Mouse (Mus musculus): ENCODE measurements at regions not wholly inside any gene's neighbourhood (a gene's known extent, or its start where the extent isn't known, plus 50 kb on each side); places are given as distances from the start of the nearest gene placed in this dataset.

GRCm38 (mm10) chr16:24222759-24223526 is 170.4 kb upstream of the Lpp start:
- no peak for ATAC-seq (ENCODE audit: insufficient number of reproducible peaks, insufficient read depth, low FRiP score, low read depth)
- H3K27me3 ChIP-seq (ENCODE audit: control insufficient read depth, insufficient read depth, low read length): no peaks in the 10 kb centered on the region
- WGBS: 64% methylated on average over 5 of the region's 5 CpGs
- H3K36me3 ChIP-seq (ENCODE audit: control insufficient read depth, insufficient read depth, low read length): no peaks in the 10 kb centered on the region
- no peaks in the 10 kb centered on the region for H3K9me3 ChIP-seq (ENCODE audit: control insufficient read depth, low read length)
- no peak overlapping the region for H3K4me2 ChIP-seq (ENCODE audit: low read length)
- no peaks in the 10 kb centered on the region for H3K4me1 ChIP-seq (ENCODE audit: control insufficient read depth in 2 of 2, insufficient read depth in 2 of 2, low read length in 2 of 2)
- H3K4me3 ChIP-seq (ENCODE audit: control insufficient read depth in 1 of 2, insufficient read depth in 1 of 2, low read depth in 1 of 2, low read length in 2 of 2): no peak overlapping the region
- H3K27ac ChIP-seq (replicated peaks in 1 of 2; ENCODE audit: control insufficient read depth in 1 of 2, insufficient read depth in 1 of 2, low read depth in 2 of 2, low read length in 2 of 2): no peak overlapping the region
- H3K9ac ChIP-seq (ENCODE audit: low read length): no peak overlapping the region

GRCm38 (mm10) chr16:24221992-24222391 is 171.3 kb upstream of the Lpp start:
- Histone ChIP-seq H3K27ac (replicated peaks in 1 of 2; ENCODE audit: control insufficient read depth in 1 of 2, insufficient read depth in 1 of 2, low read depth in 2 of 2, low read length in 2 of 2) (no peak overlapping the region), H3K4me3 (ENCODE audit: control insufficient read depth in 1 of 2, insufficient read depth in 1 of 2, low read depth in 1 of 2, low read length in 2 of 2) (no peak overlapping the region), H3K9me3 (ENCODE audit: control insufficient read depth, low read length) (no peaks in the 10 kb centered on the region), H3K36me3 (ENCODE audit: control insufficient read depth, insufficient read depth, low read length) (no peaks in the 10 kb centered on the region), H3K27me3 (ENCODE audit: control insufficient read depth, insufficient read depth, low read length) (no peaks in the 10 kb centered on the region), H3K4me2 (ENCODE audit: low read length) (no peak overlapping the region), H3K4me1 (ENCODE audit: control insufficient read depth in 2 of 2, insufficient read depth in 2 of 2, low read length in 2 of 2) (no peaks in the 10 kb centered on the region), H3K9ac (ENCODE audit: low read length) (no peak overlapping the region)
- 77% methylated on average over 3 of the region's 3 CpGs for WGBS
- no peak for ATAC-seq (ENCODE audit: insufficient number of reproducible peaks, insufficient read depth, low FRiP score, low read depth)

GRCm38 (mm10) chr16:24220613-24221012 is 172.7 kb upstream of the Lpp start:
- H3K4me3 ChIP-seq (ENCODE audit: control insufficient read depth in 1 of 2, insufficient read depth in 1 of 2, low read depth in 1 of 2, low read length in 2 of 2): no peak overlapping the region
- H3K36me3 ChIP-seq (ENCODE audit: control insufficient read depth, insufficient read depth, low read length): no peaks in the 10 kb centered on the region
- H3K27me3 ChIP-seq (ENCODE audit: control insufficient read depth, insufficient read depth, low read length): no peaks in the 10 kb centered on the region
- H3K4me2 ChIP-seq (ENCODE audit: low read length): no peak overlapping the region
- 86% methylated on average over 3 of the region's 3 CpGs for WGBS
- no peak overlapping the region for H3K9ac ChIP-seq (ENCODE audit: low read length)
- no peak for ATAC-seq (ENCODE audit: insufficient number of reproducible peaks, insufficient read depth, low FRiP score, low read depth)
- H3K9me3 ChIP-seq (ENCODE audit: control insufficient read depth, low read length): no peaks in the 10 kb centered on the region
- no peaks in the 10 kb centered on the region for H3K4me1 ChIP-seq (ENCODE audit: control insufficient read depth in 2 of 2, insufficient read depth in 2 of 2, low read length in 2 of 2)
- no peak overlapping the region for H3K27ac ChIP-seq (replicated peaks in 1 of 2; ENCODE audit: control insufficient read depth in 1 of 2, insufficient read depth in 1 of 2, low read depth in 2 of 2, low read length in 2 of 2)

- Histone ChIP-seq H3K27me3 (ENCODE audit: control insufficient read depth, insufficient read depth, low read length) (no peaks in the 10 kb centered on the region), H3K27ac (replicated peaks in 1 of 2; ENCODE audit: control insufficient read depth in 1 of 2, insufficient read depth in 1 of 2, low read depth in 2 of 2, low read length in 2 of 2) (no peak overlapping the region), H3K36me3 (ENCODE audit: control insufficient read depth, insufficient read depth, low read length) (no peaks in the 10 kb centered on the region), H3K4me3 (ENCODE audit: control insufficient read depth in 1 of 2, insufficient read depth in 1 of 2, low read depth in 1 of 2, low read length in 2 of 2) (no peak overlapping the region), H3K9ac (ENCODE audit: low read length) (no peak overlapping the region), H3K4me2 (ENCODE audit: low read length) (no peak overlapping the region), H3K4me1 (ENCODE audit: control insufficient read depth in 2 of 2, insufficient read depth in 2 of 2, low read length in 2 of 2) (no peaks in the 10 kb centered on the region), H3K9me3 (ENCODE audit: control insufficient read depth, low read length) (no peaks in the 10 kb centered on the region)
- no peak for ATAC-seq (ENCODE audit: insufficient number of reproducible peaks, insufficient read depth, low FRiP score, low read depth)
- WGBS: 80% methylated on average over 9 of the region's 9 CpGs
These were observed 173.6 kb upstream of the Lpp start for GRCm38 (mm10) chr16:24219691-24220090.

- Histone ChIP-seq H3K36me3 (ENCODE audit: control insufficient read depth, insufficient read depth, low read length) (no peaks in the 10 kb centered on the region), H3K4me2 (ENCODE audit: low read length) (no peak overlapping the region), H3K9me3 (ENCODE audit: control insufficient read depth, low read length) (no peaks in the 10 kb centered on the region), H3K27me3 (ENCODE audit: control insufficient read depth, insufficient read depth, low read length) (no peaks in the 10 kb centered on the region), H3K27ac (replicated peaks in 1 of 2; ENCODE audit: control insufficient read depth in 1 of 2, insufficient read depth in 1 of 2, low read depth in 2 of 2, low read length in 2 of 2) (no peak overlapping the region), H3K4me1 (ENCODE audit: control insufficient read depth in 2 of 2, insufficient read depth in 2 of 2, low read length in 2 of 2) (no peaks in the 10 kb centered on the region), H3K9ac (ENCODE audit: low read length) (no peak overlapping the region), H3K4me3 (ENCODE audit: control insufficient read depth in 1 of 2, insufficient read depth in 1 of 2, low read depth in 1 of 2, low read length in 2 of 2) (no peak overlapping the region)
- 79% methylated on average over 4 of the region's 4 CpGs for WGBS
- no peak for ATAC-seq (ENCODE audit: insufficient number of reproducible peaks, insufficient read depth, low FRiP score, low read depth)
These were observed 174.5 kb upstream of the Lpp start for GRCm38 (mm10) chr16:24218850-24219185.

- ATAC-seq (ENCODE audit: insufficient number of reproducible peaks, insufficient read depth, low FRiP score, low read depth): no peak
- Histone ChIP-seq H3K4me3 (ENCODE audit: control insufficient read depth in 1 of 2, insufficient read depth in 1 of 2, low read depth in 1 of 2, low read length in 2 of 2) (no peak overlapping the region), H3K9me3 (ENCODE audit: control insufficient read depth, low read length) (no peaks in the 10 kb centered on the region), H3K27ac (replicated peaks in 1 of 2; ENCODE audit: control insufficient read depth in 1 of 2, insufficient read depth in 1 of 2, low read depth in 2 of 2, low read length in 2 of 2) (no peak overlapping the region), H3K4me1 (ENCODE audit: control insufficient read depth in 2 of 2, insufficient read depth in 2 of 2, low read length in 2 of 2) (no peaks in the 10 kb centered on the region), H3K36me3 (ENCODE audit: control insufficient read depth, insufficient read depth, low read length) (no peaks in the 10 kb centered on the region), H3K9ac (ENCODE audit: low read length) (no peak overlapping the region), H3K4me2 (ENCODE audit: low read length) (no peak overlapping the region), H3K27me3 (ENCODE audit: control insufficient read depth, insufficient read depth, low read length) (no peaks in the 10 kb centered on the region)
- WGBS: 70% methylated on average over 14 of the region's 14 CpGs
These were observed 175.0 kb upstream of the Lpp start for GRCm38 (mm10) chr16:24218162-24218849.

- 79% methylated on average over 5 of the region's 5 CpGs for WGBS
- Histone ChIP-seq H3K27me3 (ENCODE audit: control insufficient read depth, insufficient read depth, low read length) (no peaks in the 10 kb centered on the region), H3K9me3 (ENCODE audit: control insufficient read depth, low read length) (no peaks in the 10 kb centered on the region), H3K4me2 (ENCODE audit: low read length) (no peak overlapping the region), H3K9ac (ENCODE audit: low read length) (no peak overlapping the region), H3K36me3 (ENCODE audit: control insufficient read depth, insufficient read depth, low read length) (no peaks in the 10 kb centered on the region), H3K27ac (replicated peaks in 1 of 2; ENCODE audit: control insufficient read depth in 1 of 2, insufficient read depth in 1 of 2, low read depth in 2 of 2, low read length in 2 of 2) (no peak overlapping the region), H3K4me1 (ENCODE audit: control insufficient read depth in 2 of 2, insufficient read depth in 2 of 2, low read length in 2 of 2) (no peaks in the 10 kb centered on the region), H3K4me3 (ENCODE audit: control insufficient read depth in 1 of 2, insufficient read depth in 1 of 2, low read depth in 1 of 2, low read length in 2 of 2) (no peak overlapping the region)
- no peak for ATAC-seq (ENCODE audit: insufficient number of reproducible peaks, insufficient read depth, low FRiP score, low read depth)
These were observed 176.5 kb upstream of the Lpp start for GRCm38 (mm10) chr16:24216828-24217227.

GRCm38 (mm10) chr16:24215353-24215752 is 178.0 kb upstream of the Lpp start:
- WGBS: 84% methylated on average over 8 of the region's 8 CpGs
- Histone ChIP-seq H3K36me3 (ENCODE audit: control insufficient read depth, insufficient read depth, low read length) (no peaks in the 10 kb centered on the region), H3K4me3 (ENCODE audit: control insufficient read depth in 1 of 2, insufficient read depth in 1 of 2, low read depth in 1 of 2, low read length in 2 of 2) (no peak overlapping the region), H3K9ac (ENCODE audit: low read length) (no peak overlapping the region), H3K9me3 (ENCODE audit: control insufficient read depth, low read length) (no peaks in the 10 kb centered on the region), H3K4me2 (ENCODE audit: low read length) (no peak overlapping the region), H3K27me3 (ENCODE audit: control insufficient read depth, insufficient read depth, low read length) (no peaks in the 10 kb centered on the region), H3K4me1 (ENCODE audit: control insufficient read depth in 2 of 2, insufficient read depth in 2 of 2, low read length in 2 of 2) (no peaks in the 10 kb centered on the region), H3K27ac (replicated peaks in 1 of 2; ENCODE audit: control insufficient read depth in 1 of 2, insufficient read depth in 1 of 2, low read depth in 2 of 2, low read length in 2 of 2) (no peak overlapping the region)
- ATAC-seq (ENCODE audit: insufficient number of reproducible peaks, insufficient read depth, low FRiP score, low read depth): no peak

Data from heart, embryonic 14.5 days (tissue).